Mouse (Mus musculus): Measurements from ENCODE around the gene Yod1. TPM values are rescaled to one million over a fixed set of nuclear protein-coding genes. Genes with fewer than 3 reads are reported as not detected.

The Yod1 gene
- polyA plus RNA-seq, 1 experiment = 8.1 TPM

DNA sequence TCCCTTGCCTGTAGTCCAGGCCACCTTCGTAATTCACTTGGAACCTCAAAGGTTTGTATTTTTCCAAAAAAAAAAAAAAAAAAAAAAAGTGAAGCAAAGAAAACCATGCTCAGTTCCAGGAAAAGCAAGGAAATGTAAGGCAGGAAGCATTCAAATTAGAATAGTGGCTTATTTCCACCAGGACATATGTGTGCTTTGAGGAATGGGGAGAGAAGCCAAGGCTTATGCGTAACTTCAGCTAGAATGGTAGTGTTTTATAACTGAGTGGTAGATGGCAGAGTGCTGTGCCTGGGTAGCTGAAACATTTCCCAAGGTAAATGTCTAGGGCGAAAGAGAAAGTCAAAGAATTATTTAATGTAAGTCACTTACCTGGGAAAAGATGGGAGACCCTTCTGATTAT lies 11.6 kb downstream of the Yod1 start:
- Histone ChIP-seq H3K27ac (ENCODE audit: insufficient read depth, low read length) (no peak overlapping the region), H3K27me3 (ENCODE audit: control insufficient read depth, insufficient read depth, low read length, poor library complexity, severe bottlenecking) (no peaks in the 10 kb centered on the region)
- TF ChIP-seq EP300 (IDR thresholded peaks at IDR 0.05; ENCODE audit: insufficient read depth, low read depth, low read length) = no peak
- no peak for TF ChIP-seq POLR2A (IDR thresholded peaks at IDR 0.05; ENCODE audit: insufficient read depth, low read length)

DNA sequence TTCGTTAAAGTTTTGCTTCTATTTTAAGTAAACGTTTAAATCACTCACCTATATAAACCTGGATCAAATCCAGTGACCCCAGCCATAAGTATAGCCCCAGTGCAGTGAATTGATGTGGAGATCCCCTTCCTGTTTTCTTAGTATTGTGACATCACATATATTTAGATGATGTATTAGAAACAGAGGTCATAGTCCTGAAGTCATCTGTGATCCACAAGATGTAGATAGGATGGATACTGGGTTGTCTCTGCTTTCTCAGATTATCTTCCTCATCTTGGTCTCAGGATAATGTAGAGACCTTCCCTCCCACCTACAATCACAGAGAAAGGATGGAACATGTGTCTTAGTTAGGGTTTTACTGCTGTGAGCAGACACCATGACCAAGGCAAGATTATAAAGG lies 12.0 kb downstream of the Yod1 start, which contains the start of gene Pfkfb2:
Gene Pfkfb2 (minus strand): TSS at position 101 of the 400 bp plus-strand sequence.
- no peak for TF ChIP-seq POLR2A (IDR thresholded peaks at IDR 0.05; ENCODE audit: insufficient read depth, low read length)
- H3K4me1 ChIP-seq (ENCODE audit: control insufficient read depth, insufficient read depth, low read length) = no peaks in the 10 kb centered on the region
- no peak within 1 kb of the TSS for H3K4me3 ChIP-seq (ENCODE audit: low read depth, low read length)
- no peak within 1 kb of the TSS for H3K9ac ChIP-seq (ENCODE audit: low read depth, poor library complexity, severe bottlenecking)
- H3K27me3 ChIP-seq (ENCODE audit: control insufficient read depth, insufficient read depth, low read length, poor library complexity, severe bottlenecking) = no peaks in the 10 kb centered on the region
- H3K27ac ChIP-seq (ENCODE audit: insufficient read depth, low read length) = no peak within 1 kb of the TSS
- no peaks in the 10 kb centered on the region for H3K36me3 ChIP-seq (ENCODE audit: control insufficient read depth, insufficient read depth, low read length, poor library complexity, severe bottlenecking)
- H3K9me3 ChIP-seq (replicated peaks; ENCODE audit: control insufficient read depth, insufficient read depth, low read length, poor library complexity, severe bottlenecking) = no peaks in the 10 kb centered on the region

More for the DNA sequence above, 11.6 kb downstream of the Yod1 start:
- Histone ChIP-seq H3K9me3 (replicated peaks; ENCODE audit: control insufficient read depth, insufficient read depth, low read length, poor library complexity, severe bottlenecking) (no peaks in the 10 kb centered on the region), H3K9ac (ENCODE audit: low read depth, poor library complexity, severe bottlenecking) (no peak overlapping the region), H3K36me3 (ENCODE audit: control insufficient read depth, insufficient read depth, low read length, poor library complexity, severe bottlenecking) (no peaks in the 10 kb centered on the region), H3K4me1 (ENCODE audit: control insufficient read depth, insufficient read depth, low read length) (no peaks in the 10 kb centered on the region), H3K4me3 (ENCODE audit: low read depth, low read length) (no peak overlapping the region)

DNA sequence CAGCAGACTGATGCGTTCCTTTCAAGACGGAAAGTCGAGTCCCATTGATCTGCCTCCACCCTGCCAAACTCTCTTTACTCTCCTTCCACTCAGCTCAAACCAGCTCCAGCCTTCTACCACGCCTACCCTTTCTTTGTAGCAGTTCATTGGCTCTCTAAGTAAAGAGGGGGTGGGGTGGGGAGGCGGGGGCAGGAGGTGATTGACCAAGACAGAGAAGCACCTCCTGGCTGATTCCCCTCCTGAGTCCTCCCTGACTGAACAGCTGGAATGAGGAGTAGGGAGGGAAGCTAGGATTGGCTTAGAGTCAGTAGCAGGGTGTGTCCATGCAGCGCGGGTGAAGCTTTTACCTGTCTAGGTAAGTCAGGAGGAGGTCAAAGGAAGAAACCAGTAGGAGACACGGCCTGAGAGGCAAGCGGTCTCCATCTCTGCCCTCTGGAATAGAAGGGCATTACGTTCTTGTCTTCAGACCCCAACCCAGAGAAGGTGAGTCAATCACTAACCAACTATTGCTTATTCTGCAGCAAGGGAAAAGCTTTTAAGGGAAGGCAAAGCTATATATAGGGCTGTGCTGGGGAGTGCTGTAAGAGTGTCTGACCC lies 14.7 kb downstream of the Yod1 start, which contains the start of gene AA986860:
Gene AA986860 (plus strand): TSS at position 236 of the 597 bp plus-strand sequence.
- Histone ChIP-seq H3K36me3 (ENCODE audit: control insufficient read depth, insufficient read depth, low read length, poor library complexity, severe bottlenecking) (no peaks in the 10 kb centered on the region), H3K9ac (ENCODE audit: low read depth, poor library complexity, severe bottlenecking) (no peak within 1 kb of the TSS), H3K4me1 (ENCODE audit: control insufficient read depth, insufficient read depth, low read length) (no peaks in the 10 kb centered on the region), H3K27me3 (ENCODE audit: control insufficient read depth, insufficient read depth, low read length, poor library complexity, severe bottlenecking) (no peaks in the 10 kb centered on the region), H3K4me3 (ENCODE audit: low read depth, low read length) (peak within 1 kb of the TSS; percentile 21; the same call in 1 of the 2 replicates), H3K27ac (ENCODE audit: insufficient read depth, low read length) (no peak within 1 kb of the TSS), H3K9me3 (replicated peaks; ENCODE audit: control insufficient read depth, insufficient read depth, low read length, poor library complexity, severe bottlenecking) (no peaks in the 10 kb centered on the region)
- no peak for TF ChIP-seq EP300 (IDR thresholded peaks at IDR 0.05; ENCODE audit: insufficient read depth, low read depth, low read length)
- peak; percentile 24 for TF ChIP-seq POLR2A (IDR thresholded peaks at IDR 0.05; ENCODE audit: insufficient read depth, low read length)

DNA sequence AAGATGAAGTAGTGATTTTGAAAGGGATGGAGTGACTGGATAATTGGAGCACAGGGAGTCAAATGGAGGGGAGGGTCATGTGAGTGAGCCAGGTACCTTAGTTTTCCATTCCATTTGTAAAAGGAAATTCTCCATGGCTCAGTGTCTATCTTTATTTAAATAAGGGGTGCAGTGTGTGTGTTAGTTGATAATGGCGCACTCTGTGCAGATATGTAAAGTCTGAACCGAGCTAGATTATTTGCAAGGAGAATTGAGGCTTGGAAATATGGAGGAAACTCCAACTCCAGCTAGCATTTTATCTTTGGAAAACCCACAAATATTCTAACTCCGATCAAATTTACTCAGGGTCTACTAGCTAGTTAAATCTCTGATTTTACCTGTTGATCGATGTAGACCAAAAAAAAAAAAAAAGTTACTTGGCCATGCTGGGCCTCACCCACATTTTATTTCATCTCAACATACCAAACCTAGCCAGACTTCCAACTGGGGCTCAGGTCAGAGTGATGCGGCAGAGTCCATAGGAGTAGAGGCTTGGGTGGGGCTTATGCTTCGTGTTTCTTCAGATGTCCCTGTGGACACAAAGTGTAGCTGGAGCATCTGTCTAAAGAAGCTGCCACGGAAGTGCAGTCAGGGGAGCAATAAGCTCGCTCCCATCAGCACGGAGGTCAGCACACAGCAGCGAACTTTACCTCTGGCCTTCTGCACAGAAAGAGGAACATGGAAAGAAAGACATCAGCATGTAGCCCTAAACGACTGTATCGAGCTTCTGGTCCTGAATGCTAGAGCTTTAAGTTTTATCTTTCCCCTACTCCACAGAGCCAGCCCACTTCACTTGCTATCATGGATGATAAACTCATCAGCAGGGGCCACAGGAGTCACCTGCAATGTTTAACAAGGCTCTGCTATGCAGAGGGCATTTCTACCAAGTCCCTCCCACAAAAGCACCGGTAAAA lies 15.9 kb downstream of the Yod1 start:
- Histone ChIP-seq H3K9ac (ENCODE audit: low read depth, poor library complexity, severe bottlenecking) (no peak overlapping the region), H3K4me1 (ENCODE audit: control insufficient read depth, insufficient read depth, low read length) (no peaks in the 10 kb centered on the region), H3K27ac (ENCODE audit: insufficient read depth, low read length) (no peak overlapping the region), H3K9me3 (replicated peaks; ENCODE audit: control insufficient read depth, insufficient read depth, low read length, poor library complexity, severe bottlenecking) (no peaks in the 10 kb centered on the region), H3K4me3 (ENCODE audit: low read depth, low read length) (no peak overlapping the region), H3K36me3 (ENCODE audit: control insufficient read depth, insufficient read depth, low read length, poor library complexity, severe bottlenecking) (no peaks in the 10 kb centered on the region), H3K27me3 (ENCODE audit: control insufficient read depth, insufficient read depth, low read length, poor library complexity, severe bottlenecking) (no peaks in the 10 kb centered on the region)
- no peak for TF ChIP-seq CTCF (IDR thresholded peaks at IDR 0.05; ENCODE audit: low read depth, low read length)
- no peak for TF ChIP-seq POLR2A (IDR thresholded peaks at IDR 0.05; ENCODE audit: insufficient read depth, low read length)
- no peak for TF ChIP-seq EP300 (IDR thresholded peaks at IDR 0.05; ENCODE audit: insufficient read depth, low read depth, low read length)

DNA sequence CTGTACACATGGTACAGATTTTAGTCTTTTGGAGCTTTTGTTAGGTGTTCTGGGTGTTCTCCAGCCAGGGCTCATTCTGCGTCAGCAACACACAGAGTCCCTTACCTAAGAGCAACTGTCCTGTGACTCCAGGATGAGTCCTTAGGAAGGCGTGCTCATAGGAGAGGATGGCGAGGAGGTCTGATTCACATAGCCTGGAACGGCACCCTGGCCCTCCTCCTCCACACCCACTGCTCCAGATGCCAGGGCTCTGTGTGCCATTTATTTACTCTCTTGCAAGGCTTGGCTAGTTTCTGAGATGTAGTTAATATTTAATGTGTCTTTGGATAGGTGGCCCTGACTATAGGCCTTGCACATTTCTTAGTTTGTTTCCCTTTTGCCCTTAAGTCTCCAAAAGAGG lies 16.5 kb downstream of the Yod1 start:
- Histone ChIP-seq H3K4me3 (ENCODE audit: low read depth, low read length) (no peak overlapping the region), H3K36me3 (ENCODE audit: control insufficient read depth, insufficient read depth, low read length, poor library complexity, severe bottlenecking) (no peaks in the 10 kb centered on the region), H3K9me3 (replicated peaks; ENCODE audit: control insufficient read depth, insufficient read depth, low read length, poor library complexity, severe bottlenecking) (no peaks in the 10 kb centered on the region), H3K27ac (ENCODE audit: insufficient read depth, low read length) (no peak overlapping the region), H3K9ac (ENCODE audit: low read depth, poor library complexity, severe bottlenecking) (no peak overlapping the region), H3K27me3 (ENCODE audit: control insufficient read depth, insufficient read depth, low read length, poor library complexity, severe bottlenecking) (no peaks in the 10 kb centered on the region), H3K4me1 (ENCODE audit: control insufficient read depth, insufficient read depth, low read length) (no peaks in the 10 kb centered on the region)
- no peak for TF ChIP-seq CTCF (IDR thresholded peaks at IDR 0.05; ENCODE audit: low read depth, low read length)

DNA sequence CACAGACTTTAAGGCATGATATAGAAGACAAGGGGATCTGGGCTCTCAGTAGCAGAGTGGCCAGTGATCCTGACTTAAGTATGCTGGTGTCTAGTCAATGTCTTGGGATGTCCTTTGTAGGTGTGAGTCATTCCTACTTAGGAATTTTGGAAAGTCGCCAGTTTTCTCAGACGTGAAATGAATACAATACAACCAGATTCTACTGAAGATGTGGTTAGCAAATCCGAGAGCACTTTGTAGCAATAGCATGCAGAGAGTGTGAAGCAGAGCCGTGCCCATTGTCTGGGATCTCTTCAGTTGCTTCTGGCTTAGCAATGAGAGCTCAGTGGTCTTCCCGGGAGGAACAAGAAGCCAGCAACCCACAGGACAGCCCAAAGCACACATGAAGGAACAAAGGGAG lies 17.3 kb downstream of the Yod1 start:
- Histone ChIP-seq H3K9ac (ENCODE audit: low read depth, poor library complexity, severe bottlenecking) (no peak overlapping the region), H3K9me3 (replicated peaks; ENCODE audit: control insufficient read depth, insufficient read depth, low read length, poor library complexity, severe bottlenecking) (no peaks in the 10 kb centered on the region), H3K27ac (ENCODE audit: insufficient read depth, low read length) (no peak overlapping the region), H3K27me3 (ENCODE audit: control insufficient read depth, insufficient read depth, low read length, poor library complexity, severe bottlenecking) (no peaks in the 10 kb centered on the region), H3K36me3 (ENCODE audit: control insufficient read depth, insufficient read depth, low read length, poor library complexity, severe bottlenecking) (no peaks in the 10 kb centered on the region), H3K4me1 (ENCODE audit: control insufficient read depth, insufficient read depth, low read length) (no peaks in the 10 kb centered on the region), H3K4me3 (ENCODE audit: low read depth, low read length) (no peak overlapping the region)
- TF ChIP-seq EP300 (IDR thresholded peaks at IDR 0.05; ENCODE audit: insufficient read depth, low read depth, low read length) (no peak), CTCF (IDR thresholded peaks at IDR 0.05; ENCODE audit: low read depth, low read length) (no peak), POLR2A (IDR thresholded peaks at IDR 0.05; ENCODE audit: insufficient read depth, low read length) (no peak)
